Mouse (Mus musculus) heart, embryonic 11.5 days (tissue): ENCODE results near the gene Klhl7. TPM values are rescaled to one million over a fixed set of nuclear protein-coding genes. Genes with fewer than 3 reads are reported as not detected.

Experiments
- ATAC-seq: fragments of 200-750 bp; cut with Nextera tagmentation; replicated peaks from 2 replicates; pipeline ENCODE4 v1.8.0; 2017; ENCODE audit warnings: moderate library complexity; ENCODE audit not compliant: insufficient number of reproducible peaks, low FRiP score, low TSS enrichment
- H3K27ac ChIP-seq: fragments of 300-500 bp; sonication (generic); 2 replicates; pipeline ENCODE4 v1.5.1; 2014; ENCODE audit warnings: mild to moderate bottlenecking, low read depth, low read length
- H3K27me3 ChIP-seq: fragments of 300-500 bp; sonication (generic); 2 replicates; pipeline ENCODE4 v1.6.1; 2014; ENCODE audit warnings: mild to moderate bottlenecking, low read length, mixed read lengths; ENCODE audit not compliant: control insufficient read depth, insufficient read depth
- H3K36me3 ChIP-seq: fragments of 300-500 bp; sonication (generic); 2 replicates; pipeline ENCODE4 v1.6.1; 2014; ENCODE audit warnings: mild to moderate bottlenecking, low read length, moderate library complexity, mixed read lengths; ENCODE audit not compliant: control insufficient read depth, insufficient read depth
- H3K4me1 ChIP-seq: fragments of 300-500 bp; sonication (generic); 2 replicates; pipeline ENCODE4 v1.6.1; 2014; ENCODE audit warnings: low read length; ENCODE audit not compliant: control insufficient read depth, insufficient read depth
- H3K4me2 ChIP-seq: fragments of 300-500 bp; sonication (generic); 2 replicates; pipeline ENCODE4 v1.6.1; 2014; ENCODE audit warnings: mild to moderate bottlenecking, moderate library complexity
- H3K4me3 ChIP-seq: fragments of 300-500 bp; sonication (generic); 2 replicates; pipeline ENCODE4 v1.5.1; 2014; ENCODE audit warnings: low read depth, low read length
- H3K9ac ChIP-seq: fragments of 300-500 bp; sonication (generic); 2 replicates; pipeline ENCODE4 v1.6.1; 2014; ENCODE audit warnings: mild to moderate bottlenecking, low read depth, low read length, moderate library complexity
- H3K9me3 ChIP-seq: fragments of 300-500 bp; sonication (generic); replicated peaks from 2 replicates; pipeline ENCODE4 v1.6.1; 2016; ENCODE audit warnings: low read length; ENCODE audit not compliant: control insufficient read depth
- WGBS: fragments of 180-500 bp; shearing (Covaris S2); extraction: QIAGEN DNeasy Blood & Tissue Kit; methylation state at CpG from one replicate; pipeline ENCODE4 v1.1.7; 2014; ENCODE audit not compliant: insufficient replicate concordance; 5-methylcytosine and 5-hydroxymethylcytosine counted together
- polyA plus RNA-seq: library from polyadenylated mRNA; unstranded; fragments of >200 nt; fragmentation: Nextera tagmentation; extraction: Ambion mirVana; gene quantifications from 2 replicates; pipeline ENCODE4 v1.2.1, GENCODE M21; 2014

The Klhl7 gene
- polyA plus RNA-seq, 1 experiment from 2014 or later: 39.0 TPM

DNA sequence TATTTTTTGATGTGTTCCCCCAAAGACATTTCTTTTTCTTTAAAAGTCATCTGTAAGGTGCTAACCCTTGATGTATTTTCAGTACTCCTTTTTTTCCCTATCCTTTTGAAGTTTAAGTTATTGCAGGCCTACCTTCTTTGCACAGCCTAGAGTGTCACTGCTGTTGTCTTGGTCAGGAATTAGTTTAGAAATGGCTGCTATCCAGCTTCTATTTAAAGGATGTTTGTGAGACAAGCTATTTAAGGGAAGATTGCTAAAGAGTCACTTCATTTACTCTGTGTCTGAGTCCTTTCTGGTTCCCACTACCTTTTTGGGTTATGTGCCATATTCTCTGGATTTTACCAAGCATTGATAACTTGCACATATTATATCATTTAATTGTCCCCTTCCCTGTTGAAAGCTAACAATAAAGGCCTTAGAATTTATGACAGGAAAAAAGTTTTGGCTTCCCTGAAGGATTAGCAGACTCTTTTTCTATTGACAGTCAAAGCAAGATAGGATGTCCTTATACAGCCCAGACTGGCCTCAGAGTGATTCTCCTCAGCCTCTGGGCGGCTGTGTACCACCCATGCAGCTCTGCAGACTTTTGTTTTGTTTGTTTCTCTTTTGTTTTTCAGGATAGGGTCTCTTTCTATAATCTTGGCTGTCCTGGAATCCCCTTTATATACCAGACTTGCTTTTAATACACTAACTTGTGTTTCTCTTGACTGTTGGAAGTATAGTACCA is 25.7 kb downstream of the Klhl7 start:
- no peak overlapping the region for H3K9ac ChIP-seq
- no peaks in the 10 kb centered on the region for H3K27me3 ChIP-seq
- H3K36me3 ChIP-seq: no peaks in the 10 kb centered on the region
- 75% methylated on average over 1 of the region's 1 CpGs for WGBS
- peak overlapping the region; percentile 81 for H3K27ac ChIP-seq
- H3K4me1 ChIP-seq: 0 out of 2 replicates have a peak, but pooled peaks cover 3% of the 10 kb centered on the region
- H3K4me2 ChIP-seq: no peak overlapping the region; the same call in 1 of the 2 replicates
- no peak overlapping the region for H3K4me3 ChIP-seq
- no peaks in the 10 kb centered on the region for H3K9me3 ChIP-seq
- ATAC-seq: no peak

DNA sequence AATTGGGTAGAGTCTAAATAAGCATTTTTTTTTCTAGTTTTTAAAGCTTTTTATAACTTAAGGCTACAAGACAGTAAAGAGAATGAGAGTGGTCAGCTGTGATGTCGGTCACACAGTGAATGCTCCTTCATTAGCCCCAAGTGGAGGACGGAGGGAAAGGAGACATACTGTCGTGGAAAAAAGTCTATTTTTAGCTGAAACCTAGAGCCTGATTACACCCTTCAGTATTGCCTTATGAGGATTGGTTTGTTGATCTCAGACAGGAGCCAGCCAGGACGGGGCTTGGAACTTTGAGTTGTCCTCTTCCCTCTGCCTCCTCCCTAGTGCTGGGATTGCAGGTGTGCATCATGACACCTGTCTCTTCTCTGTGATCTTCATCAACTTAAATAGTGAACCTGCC is 26.6 kb downstream of the Klhl7 start:
- Histone ChIP-seq H3K4me1 (0 out of 2 replicates have a peak, but pooled peaks cover 3% of the 10 kb centered on the region), H3K4me3 (no peak overlapping the region), H3K9ac (no peak overlapping the region; the same call in 1 of the 2 replicates), H3K9me3 (no peaks in the 10 kb centered on the region), H3K36me3 (no peaks in the 10 kb centered on the region), H3K27me3 (no peaks in the 10 kb centered on the region), H3K27ac (peak overlapping the region; percentile 81), H3K4me2 (no peak overlapping the region)
- 42% methylated on average over 4 of the region's 4 CpGs for WGBS
- ATAC-seq: no peak

DNA sequence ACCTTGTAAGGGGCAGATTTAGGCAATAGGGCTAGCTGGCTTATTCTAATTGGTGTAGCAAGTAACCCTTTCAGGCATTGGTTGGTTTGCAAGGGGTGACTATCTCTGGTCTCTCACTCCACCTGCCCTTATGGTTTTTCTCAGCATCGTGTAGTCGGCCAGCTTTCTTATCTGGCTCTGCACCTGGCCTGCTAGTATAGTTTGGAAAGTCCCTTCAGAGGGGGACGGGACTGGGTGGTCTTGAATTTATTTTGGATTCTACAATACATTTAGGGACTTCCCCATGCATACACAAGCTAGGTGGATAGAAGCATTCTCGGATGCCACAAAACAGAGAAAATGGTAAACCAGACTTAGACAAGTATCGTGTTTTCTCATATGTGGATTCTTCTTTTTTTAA is 46.6 kb downstream of the Klhl7 start:
- Histone ChIP-seq H3K27ac (no peak overlapping the region), H3K4me2 (no peak overlapping the region), H3K27me3 (no peaks in the 10 kb centered on the region), H3K9ac (no peak overlapping the region), H3K36me3 (peaks cover 25% of the 10 kb centered on the region), H3K9me3 (no peaks in the 10 kb centered on the region), H3K4me1 (peaks cover 7% of the 10 kb centered on the region), H3K4me3 (no peak overlapping the region)
- no peak for ATAC-seq
- 80% methylated on average over 5 of the region's 5 CpGs for WGBS

DNA sequence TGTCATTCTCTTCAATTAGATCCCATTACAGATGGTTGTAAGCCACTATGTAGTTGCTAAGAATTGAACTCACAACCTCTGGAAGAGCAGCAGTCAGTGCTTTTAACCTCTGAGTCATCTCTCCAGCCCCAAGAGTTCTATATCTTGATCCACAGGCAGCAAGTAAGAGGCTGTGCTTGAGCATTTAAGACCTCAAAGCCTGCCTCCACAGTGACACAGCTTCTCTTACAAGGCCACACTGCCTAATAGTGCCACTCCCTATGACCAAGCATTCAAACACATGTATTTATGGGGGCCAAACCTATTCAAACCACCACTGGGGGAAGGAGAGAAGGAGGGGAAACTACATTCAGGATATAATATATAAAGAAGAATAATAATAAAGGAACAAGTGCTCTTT is 51.8 kb downstream of the Klhl7 start:
- no peak overlapping the region for H3K4me3 ChIP-seq
- ATAC-seq: no peak
- H3K36me3 ChIP-seq: peaks cover 3% of the 10 kb centered on the region; the same call in 1 of the 2 replicates
- H3K4me1 ChIP-seq: no peaks in the 10 kb centered on the region
- no peak overlapping the region for H3K4me2 ChIP-seq
- no peak overlapping the region for H3K9ac ChIP-seq
- no peak overlapping the region for H3K27ac ChIP-seq
- no peaks in the 10 kb centered on the region for H3K27me3 ChIP-seq
- H3K9me3 ChIP-seq: no peaks in the 10 kb centered on the region

DNA sequence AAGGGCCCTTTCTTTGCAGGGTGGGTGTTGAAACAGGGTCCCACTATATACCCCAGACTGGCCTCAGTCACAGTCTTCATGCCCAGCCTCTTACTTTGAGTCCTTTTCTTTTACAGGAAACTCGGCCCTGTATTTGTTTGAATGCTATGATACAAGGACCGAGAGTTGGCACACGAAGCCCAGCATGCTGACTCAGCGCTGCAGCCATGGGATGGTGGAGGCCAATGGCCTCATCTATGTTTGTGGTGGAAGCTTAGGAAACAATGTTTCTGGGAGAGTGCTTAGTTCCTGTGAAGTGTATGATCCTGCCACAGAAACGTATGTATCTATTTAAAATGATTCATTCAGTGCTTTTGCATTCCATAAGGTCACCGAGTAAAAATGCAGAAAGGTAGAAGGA is 56.4 kb downstream of the Klhl7 start:
- Histone ChIP-seq H3K9me3 (no peaks in the 10 kb centered on the region), H3K9ac (no peak overlapping the region), H3K4me2 (no peak overlapping the region), H3K27me3 (no peaks in the 10 kb centered on the region), H3K4me3 (no peak overlapping the region), H3K4me1 (no peaks in the 10 kb centered on the region), H3K27ac (no peak overlapping the region), H3K36me3 (no peaks in the 10 kb centered on the region; the same call in 1 of the 2 replicates)
- 83% methylated on average over 6 of the region's 6 CpGs for WGBS
- ATAC-seq: no peak

DNA sequence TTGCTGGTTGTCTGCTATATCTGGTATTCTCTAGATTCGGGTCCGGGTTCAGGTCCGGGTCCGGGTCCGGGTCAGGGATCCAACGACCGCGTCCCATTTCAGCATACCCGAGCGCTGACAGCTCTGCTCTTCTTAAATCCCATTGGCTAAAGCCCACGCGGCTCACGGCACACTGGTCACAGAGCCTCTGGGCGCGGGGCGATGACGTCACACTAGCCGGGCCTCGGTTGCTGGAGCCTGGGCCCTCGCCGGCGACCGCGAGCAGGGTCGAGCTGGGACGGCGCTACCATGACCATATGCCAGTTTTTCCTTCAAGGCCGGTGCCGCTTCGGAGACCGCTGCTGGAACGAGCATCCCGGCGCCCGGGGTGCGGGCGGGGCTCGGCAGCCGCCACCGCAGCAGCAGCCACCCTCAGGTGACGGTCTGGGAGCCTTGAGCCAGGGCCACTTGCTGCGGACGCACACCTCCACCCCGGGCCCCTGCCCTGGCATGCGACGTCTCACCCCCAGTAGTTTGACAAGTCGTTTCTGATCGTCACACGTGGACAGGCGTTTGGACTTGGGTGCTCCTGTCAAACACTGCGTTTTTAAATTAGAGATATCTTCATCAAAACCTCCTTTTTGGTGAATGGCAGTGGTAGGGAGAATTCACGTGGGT is 64.5 kb downstream of the Klhl7 start, which contains the start of gene Nupl2:
Nupl2 (plus strand) TSS at position 175 of the 657 bp plus-strand sequence.
- H3K9me3 ChIP-seq: no peaks in the 10 kb centered on the region
- ATAC-seq: peak; percentile 97
- no peak within 1 kb of the TSS for H3K27ac ChIP-seq
- H3K4me1 ChIP-seq: 0 out of 2 replicates have a peak, but pooled peaks cover 3% of the 10 kb centered on the region
- H3K27me3 ChIP-seq: no peaks in the 10 kb centered on the region
- peak within 1 kb of the TSS; percentile 88 for H3K4me3 ChIP-seq
- WGBS: under 1% methylated on average over 51 of the region's 52 CpGs
- H3K9ac ChIP-seq: peak within 1 kb of the TSS; percentile 96
- H3K4me2 ChIP-seq: peak within 1 kb of the TSS; percentile 63
- H3K36me3 ChIP-seq: peaks cover 3% of the 10 kb centered on the region

DNA sequence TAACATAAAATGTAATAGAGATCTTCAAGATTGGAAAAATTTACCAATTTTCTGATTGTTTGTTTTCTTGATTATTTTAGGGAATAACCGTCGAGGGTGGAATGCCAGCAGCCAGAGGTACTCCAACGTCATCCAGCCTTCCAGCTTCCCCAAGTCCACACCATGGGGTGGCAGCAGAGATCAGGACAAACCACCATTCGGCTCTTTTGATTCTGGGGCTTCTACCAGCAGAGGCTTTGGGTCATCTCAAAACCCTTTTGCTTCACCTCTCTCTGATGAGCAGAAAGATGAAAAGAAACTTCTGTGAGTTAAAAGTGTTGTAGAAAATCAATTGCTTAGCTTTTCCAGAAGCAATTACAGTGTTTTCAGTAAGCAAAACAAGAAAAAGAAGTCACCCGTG is 66.9 kb downstream of the Klhl7 start:
- Histone ChIP-seq H3K9ac (no peak overlapping the region), H3K27ac (no peak overlapping the region), H3K4me3 (no peak overlapping the region), H3K27me3 (no peaks in the 10 kb centered on the region), H3K36me3 (peaks cover 5% of the 10 kb centered on the region), H3K4me1 (0 out of 2 replicates have a peak, but pooled peaks cover 3% of the 10 kb centered on the region), H3K9me3 (no peaks in the 10 kb centered on the region), H3K4me2 (no peak overlapping the region)
- 43% methylated on average over 5 of the region's 5 CpGs for WGBS
- no peak for ATAC-seq

DNA sequence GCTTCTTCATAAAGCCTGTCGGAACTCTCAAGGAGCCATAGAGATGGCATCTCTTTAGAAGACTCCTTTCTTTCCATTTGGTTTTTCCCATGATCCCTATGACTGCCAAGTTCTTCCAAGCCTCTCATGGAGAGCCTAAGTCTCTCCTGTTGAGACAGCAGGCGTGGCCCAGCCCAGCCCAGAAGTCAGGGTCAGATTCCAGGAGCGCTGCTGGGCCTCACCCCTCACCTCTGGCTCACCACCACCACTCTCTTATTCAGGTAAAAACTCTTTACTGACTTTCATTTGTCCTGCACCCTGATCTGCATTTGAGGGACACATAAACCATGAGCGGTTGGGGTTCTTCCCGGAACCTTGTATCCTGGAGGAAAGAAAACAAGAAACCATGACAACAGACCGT is 69.5 kb downstream of the Klhl7 start:
- H3K36me3 ChIP-seq: peaks cover 5% of the 10 kb centered on the region
- 93% methylated on average over 6 of the region's 6 CpGs for WGBS

More for the DNA sequence above, 69.5 kb downstream of the Klhl7 start:
- Histone ChIP-seq H3K4me1 (0 out of 2 replicates have a peak, but pooled peaks cover 3% of the 10 kb centered on the region), H3K27ac (no peak overlapping the region), H3K4me3 (no peak overlapping the region), H3K9ac (no peak overlapping the region), H3K4me2 (no peak overlapping the region), H3K27me3 (no peaks in the 10 kb centered on the region), H3K9me3 (no peaks in the 10 kb centered on the region)
- no peak for ATAC-seq
